Mouse (Mus musculus): ENCODE measurements around the gene Ptges2. TPM values are rescaled to one million over a fixed set of nuclear protein-coding genes. Genes with fewer than 3 reads are reported as not detected.

The Ptges2 gene
- polyA plus RNA-seq, 1 experiment from 2014 or later = 49.4 TPM

GRCm38 (mm10) chr2:32392063-32392462, 3.6 kb upstream of the Ptges2 start:
- H3K4me3 ChIP-seq (ENCODE audit: low read depth, low read length) = no peak overlapping the region
- H3K27me3 ChIP-seq (replicated peaks; ENCODE audit: control insufficient read depth, insufficient read depth, low read length) = no peaks in the 10 kb centered on the region
- WGBS = 92% methylated on average over 5 of the region's 5 CpGs
- no peak for TF ChIP-seq CTCF (IDR thresholded peaks at IDR 0.05; ENCODE audit: low read depth)
- no peak overlapping the region for H3K4me2 ChIP-seq (replicated peaks; ENCODE audit: low read depth)
- 0 out of 2 replicates have a peak, but pooled peaks cover 3% of the 10 kb centered on the region for H3K4me1 ChIP-seq (replicated peaks; ENCODE audit: control insufficient read depth, insufficient read depth, low read length)
- H3K27ac ChIP-seq (ENCODE audit: low read depth, low read length) = no peak overlapping the region
- no peaks in the 10 kb centered on the region for H3K9me3 ChIP-seq (ENCODE audit: control insufficient read depth)
- no peaks in the 10 kb centered on the region for H3K36me3 ChIP-seq (ENCODE audit: control insufficient read depth, insufficient read depth)
- H3K9ac ChIP-seq (ENCODE audit: low read depth, low read length) = no peak overlapping the region
- ATAC-seq = no peak

GRCm38 (mm10) chr2:32394973-32395372, 723 bp upstream of the Ptges2 start:
- no peak for ATAC-seq
- 3% methylated on average over 8 of the region's 8 CpGs for WGBS

GRCm38 (mm10) chr2:32395946-32396621, 388 bp downstream of the Ptges2 start:
- peaks cover 11% of the 10 kb centered on the region for H3K36me3 ChIP-seq (ENCODE audit: control insufficient read depth, insufficient read depth)
- no peaks in the 10 kb centered on the region for H3K9me3 ChIP-seq (ENCODE audit: control insufficient read depth)
- peak overlapping the region; percentile 86 for H3K4me3 ChIP-seq (ENCODE audit: low read depth, low read length)
- no peak; the same call in 1 of the 2 replicates for TF ChIP-seq CTCF (IDR thresholded peaks at IDR 0.05; ENCODE audit: low read depth)
- H3K27ac ChIP-seq (ENCODE audit: low read depth, low read length) = peak overlapping the region; percentile 91
- H3K4me1 ChIP-seq (replicated peaks; ENCODE audit: control insufficient read depth, insufficient read depth, low read length) = 0 out of 2 replicates have a peak, but pooled peaks cover 3% of the 10 kb centered on the region
- H3K27me3 ChIP-seq (replicated peaks; ENCODE audit: control insufficient read depth, insufficient read depth, low read length) = no peaks in the 10 kb centered on the region
- under 1% methylated on average over 59 of the region's 59 CpGs for WGBS
- peak overlapping the region; percentile 84 for H3K4me2 ChIP-seq (replicated peaks; ENCODE audit: low read depth)
- peak; percentile 87 for ATAC-seq
- H3K9ac ChIP-seq (ENCODE audit: low read depth, low read length) = peak overlapping the region; percentile 88

More at GRCm38 (mm10) chr2:32394973-32395372, 723 bp upstream of the Ptges2 start:
- Histone ChIP-seq H3K27me3 (replicated peaks; ENCODE audit: control insufficient read depth, insufficient read depth, low read length) (no peaks in the 10 kb centered on the region), H3K4me1 (replicated peaks; ENCODE audit: control insufficient read depth, insufficient read depth, low read length) (0 out of 2 replicates have a peak, but pooled peaks cover 3% of the 10 kb centered on the region), H3K9me3 (ENCODE audit: control insufficient read depth) (no peaks in the 10 kb centered on the region), H3K4me3 (ENCODE audit: low read depth, low read length) (peak overlapping the region; percentile 86), H3K9ac (ENCODE audit: low read depth, low read length) (peak overlapping the region; percentile 88; the same call in 1 of the 2 replicates), H3K27ac (ENCODE audit: low read depth, low read length) (peak overlapping the region; percentile 91), H3K36me3 (ENCODE audit: control insufficient read depth, insufficient read depth) (peaks cover under 1% of the 10 kb centered on the region; the same call in 1 of the 2 replicates), H3K4me2 (replicated peaks; ENCODE audit: low read depth) (peak overlapping the region; percentile 84)
- peak; percentile 70 for TF ChIP-seq CTCF (IDR thresholded peaks at IDR 0.05; ENCODE audit: low read depth)

GRCm38 (mm10) chr2:32396695-32397094, 999 bp downstream of the Ptges2 start:
- peaks cover 16% of the 10 kb centered on the region for H3K36me3 ChIP-seq (ENCODE audit: control insufficient read depth, insufficient read depth)
- peak overlapping the region; percentile 91 for H3K27ac ChIP-seq (ENCODE audit: low read depth, low read length)
- 0 out of 2 replicates have a peak, but pooled peaks cover 3% of the 10 kb centered on the region for H3K4me1 ChIP-seq (replicated peaks; ENCODE audit: control insufficient read depth, insufficient read depth, low read length)
- peak overlapping the region; percentile 84 for H3K4me2 ChIP-seq (replicated peaks; ENCODE audit: low read depth)
- peak overlapping the region; percentile 88 for H3K9ac ChIP-seq (ENCODE audit: low read depth, low read length)
- H3K27me3 ChIP-seq (replicated peaks; ENCODE audit: control insufficient read depth, insufficient read depth, low read length) = no peaks in the 10 kb centered on the region
- ATAC-seq = no peak
- H3K4me3 ChIP-seq (ENCODE audit: low read depth, low read length) = peak overlapping the region; percentile 86
- no peaks in the 10 kb centered on the region for H3K9me3 ChIP-seq (ENCODE audit: control insufficient read depth)
- WGBS = under 1% methylated on average over 15 of the region's 15 CpGs
- no peak for TF ChIP-seq CTCF (IDR thresholded peaks at IDR 0.05; ENCODE audit: low read depth)

- H3K9me3 ChIP-seq (ENCODE audit: control insufficient read depth) = no peaks in the 10 kb centered on the region
- no peak overlapping the region for H3K9ac ChIP-seq (ENCODE audit: low read depth, low read length)
- H3K36me3 ChIP-seq (ENCODE audit: control insufficient read depth, insufficient read depth) = peaks cover 25% of the 10 kb centered on the region
- H3K27ac ChIP-seq (ENCODE audit: low read depth, low read length) = no peak overlapping the region
- WGBS = 37% methylated on average over 2 of the region's 2 CpGs
- peak; percentile 100 for TF ChIP-seq CTCF (IDR thresholded peaks at IDR 0.05; ENCODE audit: low read depth)
- H3K4me3 ChIP-seq (ENCODE audit: low read depth, low read length) = no peak overlapping the region
- no peaks in the 10 kb centered on the region for H3K27me3 ChIP-seq (replicated peaks; ENCODE audit: control insufficient read depth, insufficient read depth, low read length)
- H3K4me1 ChIP-seq (replicated peaks; ENCODE audit: control insufficient read depth, insufficient read depth, low read length) = 0 out of 2 replicates have a peak, but pooled peaks cover 3% of the 10 kb centered on the region
- H3K4me2 ChIP-seq (replicated peaks; ENCODE audit: low read depth) = no peak overlapping the region
- ATAC-seq = no peak
Measured at GRCm38 (mm10) chr2:32404663-32405062, 9.0 kb downstream of the Ptges2 start.

GRCm38 (mm10) chr2:32407144-32407824, 11.6 kb downstream of the Ptges2 start:
- 0 out of 2 replicates have a peak overlapping the region, but pooled peaks have one; percentile 21 for H3K27ac ChIP-seq (ENCODE audit: low read depth, low read length)
- ATAC-seq = no peak
- WGBS = 85% methylated on average over 7 of the region's 7 CpGs

More at GRCm38 (mm10) chr2:32407144-32407824, 11.6 kb downstream of the Ptges2 start:
- H3K9me3 ChIP-seq (ENCODE audit: control insufficient read depth) = no peaks in the 10 kb centered on the region
- peaks cover 3% of the 10 kb centered on the region; the same call in 1 of the 2 replicates for H3K36me3 ChIP-seq (ENCODE audit: control insufficient read depth, insufficient read depth)
- no peak for TF ChIP-seq CTCF (IDR thresholded peaks at IDR 0.05; ENCODE audit: low read depth)
- no peak overlapping the region for H3K4me3 ChIP-seq (ENCODE audit: low read depth, low read length)
- H3K27me3 ChIP-seq (replicated peaks; ENCODE audit: control insufficient read depth, insufficient read depth, low read length) = no peaks in the 10 kb centered on the region
- no peak overlapping the region for H3K4me2 ChIP-seq (replicated peaks; ENCODE audit: low read depth)
- 0 out of 2 replicates have a peak, but pooled peaks cover 3% of the 10 kb centered on the region for H3K4me1 ChIP-seq (replicated peaks; ENCODE audit: control insufficient read depth, insufficient read depth, low read length)
- H3K9ac ChIP-seq (ENCODE audit: low read depth, low read length) = no peak overlapping the region

Data from intestine, postnatal 0 days (tissue).